Comparison of ENCODE assay signal across 14 mouse cellular contexts in genomic region chr12:39048441-39048840, GRCm38 (mm10).
DNase-seq lines count a peak whose midpoint lies in the region; ATAC-seq and TF ChIP-seq lines count a peak whose summit lies in the region.
"Had no signal": no experiment of that assay in that cellular context is flagged by ENCODE, and none has a peak within 500 bp of the region (broad histone marks: within the 10 kb centered on the region; RNA-seq: fewer than 3 reads in every experiment).

No protein-coding gene starts in this region.

- H3K9me3 ChIP-seq in kidney, postnatal 0 days (replicated peaks; ENCODE audit: low read length), result no peaks in the 10 kb centered on the region
- H3K9me3 ChIP-seq: limb, embryonic 10.5 days; midbrain, embryonic 10.5 days had no signal

- H3K4me2 ChIP-seq in kidney, postnatal 0 days (ENCODE audit: low read length), result no peak overlapping the region

- H3K4me3 ChIP-seq in kidney, postnatal 0 days (replicated peaks; ENCODE audit: low read depth, low read length), result no peak overlapping the region
- H3K4me3 ChIP-seq: limb, embryonic 10.5 days; midbrain, embryonic 10.5 days had no signal

- no peaks in the 10 kb centered on the region for H3K27me3 ChIP-seq in kidney, postnatal 0 days (ENCODE audit: insufficient read depth, low read length)

- peak; percentile 8 for DNase-seq in kidney, postnatal 0 days (ENCODE audit: low spot score)
- no peak for DNase-seq in kidney, adult 18-20 months
- peak; percentile 95 for DNase-seq in brain, embryonic 14.5 days (ENCODE audit: low read depth)
- DNase-seq in cerebellum, adult 9-11 months, result peak; percentile 96
- peak; percentile 11 to 83 for DNase-seq in layer of hippocampus, postnatal 14 days (ENCODE audit: low spot score in 2 of 2)
- no peak for DNase-seq in left cerebral cortex, postnatal 36 days (ENCODE audit: low spot score in 2 of 2)
- DNase-seq in adrenal gland, postnatal 10 days, result no peak
- DNase-seq: spleen, adult 18-20 months had no signal

- no peaks in the 10 kb centered on the region for H3K36me3 ChIP-seq in kidney, postnatal 0 days (ENCODE audit: insufficient read depth, low read length)
- H3K36me3 ChIP-seq: limb, embryonic 10.5 days; midbrain, embryonic 10.5 days had no signal

- TF ChIP-seq POLR2A in brain, embryonic 14.5 days (IDR thresholded peaks at IDR 0.05; ENCODE audit: borderline replicate concordance, extremely low read depth, insufficient read depth, insufficient read length, poor library complexity, severe bottlenecking), result no peak

- H3K27ac ChIP-seq in kidney, postnatal 0 days, result no peak overlapping the region
- H3K27ac ChIP-seq: limb, embryonic 10.5 days; liver, embryonic 14.5 days; midbrain, embryonic 10.5 days; stomach, postnatal 0 days had no signal

- no peaks in the 10 kb centered on the region for H3K4me1 ChIP-seq in kidney, postnatal 0 days (replicated peaks; ENCODE audit: insufficient read depth, low read length)
- H3K4me1 ChIP-seq: limb, embryonic 10.5 days had no signal

- 67% methylated on average over 6 of the region's 6 CpGs for WGBS in kidney, postnatal 0 days

- no peak overlapping the region for H3K9ac ChIP-seq in kidney, postnatal 0 days (ENCODE audit: low read depth, low read length)
- H3K9ac ChIP-seq: liver, embryonic 14.5 days had no signal

- no peak for TF ChIP-seq CTCF in kidney, postnatal 0 days (IDR thresholded peaks at IDR 0.05; ENCODE audit: low read depth)
- TF ChIP-seq CTCF in brain, embryonic 14.5 days (IDR thresholded peaks at IDR 0.05; ENCODE audit: borderline replicate concordance, extremely low read depth, insufficient read depth, insufficient read length), result no peak

- intact Hi-C loops in left cerebral cortex, postnatal 36 days (cut with DNase I), result no loop called here

- no peak for ATAC-seq in kidney, postnatal 0 days (replicated peaks; ENCODE audit: low FRiP score, low read depth)
- ATAC-seq in erythroblast, adult 5-6 weeks (replicated peaks; ENCODE audit: low FRiP score, poor library complexity, severe bottlenecking), result no peak
- ATAC-seq: hindbrain, embryonic 16.5 days had no signal

Comparison
In these comparisons a context has a peak if more than half of its experiments do, and no peak if none do; other contexts are left out.
1. DNase-seq: peak in kidney, postnatal 0 days (single experiment), brain, embryonic 14.5 days (single experiment), cerebellum, adult 9-11 months (single experiment) and layer of hippocampus, postnatal 14 days (2 of 2); none in kidney, adult 18-20 months (single experiment), left cerebral cortex, postnatal 36 days (0 of 2) and adrenal gland, postnatal 10 days (single experiment).